Mouse (Mus musculus): Measurements from ENCODE around the gene Nrn1. TPM values are rescaled to one million over a fixed set of nuclear protein-coding genes. Genes with fewer than 3 reads are reported as not detected.

The Nrn1 gene
- total RNA-seq, 1 experiment from 2014 or later: not detected

- ATAC-seq (replicated peaks; ENCODE audit: insufficient number of reproducible peaks, low FRiP score, low TSS enrichment, poor library complexity, severe bottlenecking): no peak
These were observed 7.8 kb downstream of the Nrn1 start for GRCm38 (mm10) chr13:36726951-36727778.

- no peak for ATAC-seq (replicated peaks; ENCODE audit: insufficient number of reproducible peaks, low FRiP score, low TSS enrichment, poor library complexity, severe bottlenecking)
These were observed 8.4 kb downstream of the Nrn1 start for GRCm38 (mm10) chr13:36726551-36726950.

- no peak for ATAC-seq (replicated peaks; ENCODE audit: insufficient number of reproducible peaks, low FRiP score, low TSS enrichment, poor library complexity, severe bottlenecking)
These were observed 9.1 kb downstream of the Nrn1 start for GRCm38 (mm10) chr13:36725881-36726280.

DNA sequence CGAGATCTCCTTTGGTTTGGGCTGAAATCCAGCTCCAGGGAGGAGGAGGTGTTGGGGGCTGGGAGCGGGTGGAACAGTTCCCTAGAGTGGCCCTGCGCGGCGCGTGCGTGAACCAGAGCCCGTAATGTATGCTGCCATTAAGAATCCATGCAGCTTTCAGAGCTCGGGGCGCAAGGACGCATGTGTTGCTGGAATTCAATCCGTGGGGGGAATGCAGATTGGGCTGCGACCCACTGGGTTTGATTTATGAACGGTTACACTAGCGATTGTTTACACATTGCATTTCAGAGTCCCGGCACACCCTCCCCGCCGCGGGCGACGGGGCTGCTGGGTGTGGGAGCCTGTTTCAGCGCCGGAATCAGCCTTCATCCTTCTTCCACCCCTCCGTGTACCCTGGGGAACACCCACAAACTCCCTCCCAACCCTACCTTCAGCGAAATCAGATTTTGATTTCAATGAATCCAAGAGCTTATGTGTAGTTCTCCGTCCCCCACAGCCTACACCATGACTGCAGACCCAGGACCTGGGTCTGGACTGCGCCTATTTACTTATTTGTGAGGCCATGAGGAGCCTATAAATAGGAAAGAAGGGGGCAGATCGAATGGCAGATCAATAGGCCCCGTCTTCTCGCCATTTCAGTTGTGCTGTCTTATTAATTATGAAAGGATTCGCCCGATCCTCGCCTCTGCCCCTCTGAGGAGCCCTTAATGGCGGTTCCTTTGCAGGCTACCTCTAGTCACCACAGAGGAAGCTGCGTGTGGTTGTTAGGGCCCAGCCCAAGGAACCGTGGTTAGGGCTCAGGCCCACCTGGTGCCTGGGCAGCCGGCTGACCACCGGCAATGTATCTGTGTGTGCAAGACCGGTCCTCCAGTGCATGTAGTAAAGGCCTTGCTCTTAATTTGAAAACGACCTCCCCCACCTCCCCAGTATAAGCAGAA, 10.1 kb downstream of the Nrn1 start:
- ATAC-seq (replicated peaks; ENCODE audit: insufficient number of reproducible peaks, low FRiP score, low TSS enrichment, poor library complexity, severe bottlenecking): no peak

DNA sequence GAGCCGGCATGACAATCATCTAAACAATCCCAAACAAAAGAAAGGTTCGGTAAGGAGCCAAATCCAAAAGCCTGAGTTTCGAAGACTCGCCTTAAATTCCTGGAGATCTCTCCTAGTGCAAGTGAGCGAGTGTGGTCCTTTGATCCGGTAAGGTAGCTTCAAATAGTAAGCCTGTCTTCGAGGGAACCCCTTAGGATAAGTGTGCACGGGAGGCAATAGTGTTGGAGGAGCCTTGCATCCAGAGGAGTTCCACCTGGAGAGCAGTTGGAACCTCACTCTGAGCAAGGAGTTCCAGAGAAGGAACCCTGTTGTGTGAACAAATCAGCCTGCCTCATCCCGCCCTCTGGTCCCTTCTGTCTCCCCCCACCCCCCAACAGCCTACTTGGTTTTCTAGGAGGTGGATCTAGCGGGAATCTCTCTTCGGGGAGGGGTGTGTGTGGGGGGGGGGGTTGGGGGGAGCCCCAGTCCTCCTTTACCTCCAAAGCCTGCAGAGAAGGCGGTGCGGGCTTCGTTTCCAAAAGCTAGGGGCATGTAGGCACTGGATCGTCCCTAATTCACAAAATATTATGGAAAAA, 11.1 kb downstream of the Nrn1 start:
- no peak for ATAC-seq (replicated peaks; ENCODE audit: insufficient number of reproducible peaks, low FRiP score, low TSS enrichment, poor library complexity, severe bottlenecking)

- no peak for ATAC-seq (replicated peaks; ENCODE audit: insufficient number of reproducible peaks, low FRiP score, low TSS enrichment, poor library complexity, severe bottlenecking)
These were observed 12.6 kb downstream of the Nrn1 start for GRCm38 (mm10) chr13:36722309-36722708.

DNA sequence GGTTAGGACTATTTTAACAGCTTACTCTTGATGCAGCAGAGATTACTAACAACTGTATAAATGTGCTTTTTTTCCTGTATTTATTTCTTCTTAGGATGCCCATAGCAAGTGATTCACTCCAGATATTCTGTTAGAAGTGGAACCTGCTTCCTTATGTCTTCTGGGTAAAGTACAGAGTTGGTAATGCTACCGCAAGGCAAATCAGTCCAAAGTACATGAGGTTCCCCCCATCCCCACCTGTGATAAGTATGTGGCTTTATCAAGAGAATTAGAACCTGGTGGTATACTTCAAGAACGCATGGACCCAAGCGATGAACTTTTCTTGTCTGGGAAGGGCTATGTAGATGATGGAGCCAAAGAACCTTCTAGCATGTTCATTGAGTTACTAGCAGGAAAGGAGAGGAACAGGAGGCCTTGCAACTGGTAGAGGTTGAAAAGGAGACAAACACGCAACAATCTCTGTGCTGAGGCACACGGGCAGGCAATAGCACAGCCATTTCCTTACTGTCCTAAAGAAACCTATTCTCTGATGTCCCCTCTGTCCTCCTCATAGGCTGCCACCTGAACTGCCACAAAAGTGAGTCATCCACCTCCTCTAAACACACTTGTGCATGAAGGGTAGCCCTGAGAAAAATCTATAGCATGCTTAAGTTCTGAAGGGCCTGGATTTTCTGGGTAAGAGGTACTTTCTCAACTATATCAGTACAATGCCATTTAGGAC, 14.5 kb downstream of the Nrn1 start:
- ATAC-seq (replicated peaks; ENCODE audit: insufficient number of reproducible peaks, low FRiP score, low TSS enrichment, poor library complexity, severe bottlenecking): no peak

- no peak for ATAC-seq (replicated peaks; ENCODE audit: insufficient number of reproducible peaks, low FRiP score, low TSS enrichment, poor library complexity, severe bottlenecking)
These were observed 17.6 kb downstream of the Nrn1 start for GRCm38 (mm10) chr13:36717376-36717775.

DNA sequence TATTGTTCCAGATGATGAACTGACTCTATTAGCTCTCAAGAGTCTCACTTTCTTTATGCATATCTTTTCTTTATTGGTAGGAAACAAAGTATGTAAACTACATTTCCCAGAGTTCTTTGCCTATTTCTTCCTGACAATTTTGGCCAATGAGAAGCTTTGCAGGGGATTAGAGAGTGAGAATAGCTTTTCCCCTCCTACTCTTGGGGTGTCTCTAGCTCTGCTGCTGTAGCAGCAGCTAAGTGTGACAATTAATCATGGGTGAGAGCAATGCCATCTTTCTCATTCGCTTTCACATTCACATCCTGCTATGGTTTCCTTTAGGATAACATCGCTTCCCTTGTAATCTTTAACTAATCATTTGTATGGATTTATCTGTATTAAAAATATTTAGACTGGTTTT, 18.2 kb downstream of the Nrn1 start:
- ATAC-seq (replicated peaks; ENCODE audit: insufficient number of reproducible peaks, low FRiP score, low TSS enrichment, poor library complexity, severe bottlenecking): no peak

DNA sequence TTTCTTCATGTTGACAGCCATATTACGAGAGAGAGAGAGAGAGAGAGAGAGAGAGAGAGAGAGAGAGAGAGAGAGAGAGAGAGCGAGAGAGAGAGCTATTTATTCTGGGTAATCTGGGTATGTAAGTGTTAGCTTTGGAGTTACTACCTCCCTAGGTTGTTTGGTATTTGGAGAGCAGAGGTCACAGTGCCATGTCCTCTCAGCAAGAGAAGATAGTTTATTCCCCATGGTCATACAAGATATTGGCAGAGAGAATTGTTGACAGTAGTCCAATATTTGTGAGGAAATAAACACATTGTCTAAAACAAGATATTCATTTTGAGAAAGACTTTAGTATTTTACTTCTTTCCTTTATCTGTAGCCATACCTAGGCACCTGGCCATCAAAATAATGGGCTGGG, 20.8 kb downstream of the Nrn1 start:
- no peak for ATAC-seq (replicated peaks; ENCODE audit: insufficient number of reproducible peaks, low FRiP score, low TSS enrichment, poor library complexity, severe bottlenecking)

DNA sequence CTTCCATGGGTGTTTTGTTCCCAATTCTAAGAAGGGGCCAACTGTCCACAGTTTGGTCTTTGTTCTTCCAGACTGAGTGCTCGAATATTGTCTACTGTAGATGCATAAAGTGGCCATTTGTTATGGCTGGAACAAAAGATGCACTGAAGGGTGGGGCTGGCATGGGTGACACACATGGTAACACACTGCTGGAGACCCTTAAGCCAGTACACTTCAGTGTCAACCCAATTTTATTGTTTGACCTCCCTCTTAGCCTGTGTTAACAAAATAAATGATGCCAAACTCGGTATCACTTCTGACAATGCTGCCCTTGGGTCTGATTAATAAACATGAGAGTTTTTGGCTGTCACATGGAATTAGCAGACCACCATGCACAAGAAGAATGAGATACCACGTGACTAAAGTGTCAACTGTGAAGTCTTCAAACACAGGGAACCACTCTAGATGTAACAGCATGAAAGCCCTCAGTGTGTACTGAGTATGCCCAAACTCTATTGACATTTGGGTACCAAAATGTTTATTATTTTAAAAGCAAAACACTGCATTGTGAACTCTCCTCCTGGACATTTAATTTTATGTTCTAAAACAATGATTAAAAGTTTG, 27.7 kb downstream of the Nrn1 start:
- no peak for ATAC-seq (replicated peaks; ENCODE audit: insufficient number of reproducible peaks, low FRiP score, low TSS enrichment, poor library complexity, severe bottlenecking)

DNA sequence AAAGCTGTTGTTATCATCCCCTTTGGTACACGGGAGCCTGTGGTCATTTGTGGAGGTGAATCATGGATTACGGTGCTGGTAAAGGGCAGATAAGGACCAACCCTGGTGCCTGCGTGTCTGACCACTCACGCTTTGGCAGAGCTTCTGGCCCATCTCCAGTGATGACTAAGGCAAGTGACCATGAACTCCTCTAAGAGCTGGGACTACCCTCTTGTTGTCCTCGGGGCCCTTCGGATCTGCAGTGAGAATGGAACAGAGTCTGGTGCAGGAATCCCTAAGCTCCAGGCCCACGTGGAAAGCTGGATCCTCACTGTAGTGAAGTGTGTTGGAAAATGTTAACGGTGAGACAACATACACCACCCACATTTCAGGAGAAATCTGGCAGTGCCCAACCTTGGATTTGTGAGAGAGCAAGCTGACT, 38.6 kb downstream of the Nrn1 start:
- ATAC-seq (replicated peaks; ENCODE audit: insufficient number of reproducible peaks, low FRiP score, low TSS enrichment, poor library complexity, severe bottlenecking): no peak

GRCm38 (mm10) chr13:36695516-36696201, 39.3 kb downstream of the Nrn1 start:
- ATAC-seq (replicated peaks; ENCODE audit: insufficient number of reproducible peaks, low FRiP score, low TSS enrichment, poor library complexity, severe bottlenecking): no peak

GRCm38 (mm10) chr13:36683581-36683980, 51.4 kb downstream of the Nrn1 start:
- no peak for ATAC-seq (replicated peaks; ENCODE audit: insufficient number of reproducible peaks, low FRiP score, low TSS enrichment, poor library complexity, severe bottlenecking)

GRCm38 (mm10) chr13:36680690-36681355, 54.1 kb downstream of the Nrn1 start:
- ATAC-seq (replicated peaks; ENCODE audit: insufficient number of reproducible peaks, low FRiP score, low TSS enrichment, poor library complexity, severe bottlenecking): no peak

- no peak for ATAC-seq (replicated peaks; ENCODE audit: insufficient number of reproducible peaks, low FRiP score, low TSS enrichment, poor library complexity, severe bottlenecking)
These were observed 55.6 kb downstream of the Nrn1 start for GRCm38 (mm10) chr13:36679345-36679744.
